Mouse (Mus musculus) hindbrain, embryonic 11.5 days (tissue): ENCODE results near the gene CN725425. TPM values are rescaled to one million over a fixed set of nuclear protein-coding genes. Genes with fewer than 3 reads are reported as not detected.

Experiments used
- ATAC-seq: fragments of 200-750 bp; cut with Nextera tagmentation; 2 replicates; pipeline ENCODE4 v1.8.0; 2017; ENCODE audit warnings: mild to moderate bottlenecking, moderate TSS enrichment, moderate library complexity; ENCODE audit not compliant: low FRiP score
- DNase-seq: peaks from one replicate; pipeline ENCODE4 v3.0.0-alpha.2; 2015; ENCODE audit warnings: low spot score
- H3K27ac ChIP-seq: fragments of 300-500 bp; sonication (generic); 2 replicates; pipeline ENCODE4 v1.5.1; 2014; ENCODE audit warnings: mild to moderate bottlenecking, low read depth, low read length
- H3K27me3 ChIP-seq: fragments of 300-500 bp; sonication (generic); 2 replicates; pipeline ENCODE4 v1.6.1; 2014; ENCODE audit warnings: mild to moderate bottlenecking, low read length, moderate library complexity, mixed read lengths; ENCODE audit not compliant: control insufficient read depth, insufficient read depth
- H3K36me3 ChIP-seq: fragments of 300-500 bp; sonication (generic); 2 replicates; pipeline ENCODE4 v1.6.1; 2014; ENCODE audit warnings: mild to moderate bottlenecking, low read length, moderate library complexity, mixed read lengths; ENCODE audit not compliant: control insufficient read depth, insufficient read depth
- H3K4me1 ChIP-seq: fragments of 300-500 bp; sonication (generic); replicated peaks from 2 replicates; pipeline ENCODE4 v1.6.1; 2014; ENCODE audit warnings: low read length, mixed read lengths; ENCODE audit not compliant: control insufficient read depth, insufficient read depth
- H3K4me2 ChIP-seq: fragments of 300-500 bp; sonication (generic); replicated peaks from 2 replicates; pipeline ENCODE4 v1.6.1; 2014; ENCODE audit warnings: mild to moderate bottlenecking, low read depth, low read length
- H3K4me3 ChIP-seq: fragments of 300-500 bp; sonication (generic); 2 replicates; pipeline ENCODE4 v1.5.1; 2014; ENCODE audit warnings: low read depth, low read length
- H3K9ac ChIP-seq: fragments of 300-500 bp; sonication (generic); 2 replicates; pipeline ENCODE4 v1.6.1; 2014; ENCODE audit warnings: low read depth, low read length
- H3K9me3 ChIP-seq: fragments of 300-500 bp; sonication (generic); 2 replicates; pipeline ENCODE4 v1.6.1; 2016; ENCODE audit warnings: low read length; ENCODE audit not compliant: control insufficient read depth
- WGBS: fragments of 180-500 bp; shearing (Covaris S2); extraction: QIAGEN DNeasy Blood & Tissue Kit; methylation state at CpG from one replicate; pipeline ENCODE4 v1.1.7; 2014; 5-methylcytosine and 5-hydroxymethylcytosine counted together
- polyA plus RNA-seq: library from polyadenylated mRNA; unstranded; fragments of >200 nt; fragmentation: Nextera tagmentation; extraction: Ambion mirVana; gene quantifications from 2 replicates; pipeline ENCODE4 v1.2.1, GENCODE M21; 2014

The CN725425 gene
- polyA plus RNA-seq: not detected in 2 replicates

GRCm38 (mm10) chr15:91199256-91199905 lies at the start of gene CN725425:
TSS of gene CN725425 (plus strand) at chr15:91199494.
- ATAC-seq (no peak), DNase-seq (no peak)
- H3K4me2 ChIP-seq: no peak within 1 kb of the TSS
- no peak within 1 kb of the TSS for H3K9ac ChIP-seq
- H3K4me3 ChIP-seq: no peak within 1 kb of the TSS
- H3K27ac ChIP-seq: no peak within 1 kb of the TSS
- no peaks in the 10 kb centered on the region for H3K9me3 ChIP-seq
- H3K4me1 ChIP-seq: no peaks in the 10 kb centered on the region
- H3K27me3 ChIP-seq: no peaks in the 10 kb centered on the region
- WGBS: 91% methylated on average over 30 of the region's 30 CpGs
- H3K36me3 ChIP-seq: no peaks in the 10 kb centered on the region

- no peak overlapping the region for H3K27ac ChIP-seq
- H3K9me3 ChIP-seq: no peaks in the 10 kb centered on the region
- H3K4me1 ChIP-seq: no peaks in the 10 kb centered on the region
- H3K4me3 ChIP-seq: no peak overlapping the region
- no peak overlapping the region for H3K9ac ChIP-seq
- no peak overlapping the region for H3K4me2 ChIP-seq
- DNase-seq (no peak), ATAC-seq (no peak)
- H3K36me3 ChIP-seq: peaks cover 14% of the 10 kb centered on the region
- no peaks in the 10 kb centered on the region for H3K27me3 ChIP-seq
- WGBS: 73% methylated on average over 1 of the region's 1 CpGs
Measured at GRCm38 (mm10) chr15:91152592-91152991, 46.7 kb upstream of the CN725425 start.

- ATAC-seq (no peak), DNase-seq (no peak)
- Histone ChIP-seq H3K4me3 (no peak overlapping the region), H3K36me3 (peaks cover 13% of the 10 kb centered on the region), H3K9ac (no peak overlapping the region), H3K9me3 (no peaks in the 10 kb centered on the region), H3K27ac (no peak overlapping the region), H3K4me2 (no peak overlapping the region), H3K27me3 (no peaks in the 10 kb centered on the region), H3K4me1 (no peaks in the 10 kb centered on the region)
- 71% methylated on average over 3 of the region's 3 CpGs for WGBS
Measured at GRCm38 (mm10) chr15:91153311-91153710, 46.0 kb upstream of the CN725425 start.

- WGBS: 92% methylated on average over 5 of the region's 5 CpGs
- H3K4me2 ChIP-seq: no peak overlapping the region
- ATAC-seq (no peak), DNase-seq (no peak)
- H3K4me3 ChIP-seq: no peak overlapping the region
- no peaks in the 10 kb centered on the region for H3K27me3 ChIP-seq
- no peak overlapping the region for H3K9ac ChIP-seq
- H3K27ac ChIP-seq: no peak overlapping the region
- H3K4me1 ChIP-seq: no peaks in the 10 kb centered on the region
- no peaks in the 10 kb centered on the region for H3K9me3 ChIP-seq
- H3K36me3 ChIP-seq: peaks cover 3% of the 10 kb centered on the region; the same call in 1 of the 2 replicates
Measured at GRCm38 (mm10) chr15:91161153-91161552, 38.1 kb upstream of the CN725425 start.

GRCm38 (mm10) chr15:91163454-91163853 lies 35.8 kb upstream of the CN725425 start:
- Histone ChIP-seq H3K4me3 (no peak overlapping the region), H3K9ac (no peak overlapping the region), H3K4me1 (no peaks in the 10 kb centered on the region), H3K27me3 (no peaks in the 10 kb centered on the region), H3K27ac (no peak overlapping the region), H3K9me3 (no peaks in the 10 kb centered on the region), H3K36me3 (no peaks in the 10 kb centered on the region), H3K4me2 (no peak overlapping the region)
- WGBS: 88% methylated on average over 2 of the region's 2 CpGs
- ATAC-seq (no peak), DNase-seq (no peak)

GRCm38 (mm10) chr15:91165021-91165420 lies 34.3 kb upstream of the CN725425 start:
- peak; percentile 50 for DNase-seq
- H3K36me3 ChIP-seq: no peaks in the 10 kb centered on the region
- no peak overlapping the region for H3K4me2 ChIP-seq
- H3K9ac ChIP-seq: no peak overlapping the region
- 4% methylated on average over 5 of the region's 5 CpGs for WGBS
- ATAC-seq: peak; percentile 51; the same call in 1 of the 2 replicates
- H3K4me3 ChIP-seq: no peak overlapping the region
- no peaks in the 10 kb centered on the region for H3K9me3 ChIP-seq
- no peaks in the 10 kb centered on the region for H3K27me3 ChIP-seq
- H3K4me1 ChIP-seq: no peaks in the 10 kb centered on the region
- H3K27ac ChIP-seq: no peak overlapping the region

GRCm38 (mm10) chr15:91167850-91168562 lies 31.3 kb upstream of the CN725425 start:
- 90% methylated on average over 13 of the region's 13 CpGs for WGBS
- Histone ChIP-seq H3K27ac (no peak overlapping the region), H3K9ac (no peak overlapping the region), H3K27me3 (no peaks in the 10 kb centered on the region), H3K4me1 (no peaks in the 10 kb centered on the region), H3K9me3 (no peaks in the 10 kb centered on the region), H3K4me2 (no peak overlapping the region), H3K36me3 (no peaks in the 10 kb centered on the region), H3K4me3 (no peak overlapping the region)
- ATAC-seq: no peak
- DNase-seq: no peak

- Histone ChIP-seq H3K9ac (no peak overlapping the region), H3K27me3 (no peaks in the 10 kb centered on the region), H3K4me2 (no peak overlapping the region), H3K9me3 (no peaks in the 10 kb centered on the region), H3K4me1 (no peaks in the 10 kb centered on the region), H3K27ac (no peak overlapping the region), H3K4me3 (no peak overlapping the region), H3K36me3 (no peaks in the 10 kb centered on the region)
- WGBS: 76% methylated on average over 9 of the region's 9 CpGs
- no peak for DNase-seq
- no peak for ATAC-seq
Measured at GRCm38 (mm10) chr15:91170602-91171328, 28.5 kb upstream of the CN725425 start.
